Mouse (Mus musculus): ENCODE data around the gene D230025D16Rik.

DNA sequence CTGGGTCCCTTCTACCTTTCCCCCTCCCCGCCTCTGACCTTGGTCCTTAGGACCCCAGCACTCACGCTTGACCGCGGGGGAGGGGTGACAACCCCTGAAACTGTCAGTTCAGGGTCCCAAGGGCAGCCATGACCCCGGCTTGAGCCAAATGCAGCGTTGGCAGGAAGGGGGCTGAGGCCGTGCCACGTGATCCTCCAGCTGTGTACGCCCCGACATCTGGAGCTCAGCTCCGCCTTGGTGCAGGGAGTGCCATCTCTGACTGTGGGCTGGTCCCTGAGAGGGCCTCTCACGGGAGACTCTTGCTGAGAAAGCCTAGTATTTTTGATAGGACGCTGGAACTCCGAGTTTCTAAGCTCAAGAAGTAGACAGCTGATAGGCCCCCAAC lies 30.0 kb downstream of the D230025D16Rik start, which contains the start of gene B3gnt9:
- TF ChIP-seq GATA1 (IDR thresholded peaks at IDR 0.05; ENCODE audit: low read length) (no peak), TAL1 (IDR thresholded peaks at IDR 0.05; ENCODE audit: low read length) (no peak)

Data from erythroblast, embryonic 14.5 days (primary cell).